Mouse (Mus musculus): ENCODE data around the gene Zc2hc1b.
"Not testable (repeated sequence)": the region's sequence is repeated elsewhere in the genome, so short reads cannot be mapped to it uniquely, and the experiment has no call there.

Zc2hc1b gene

GRCm38 (mm10) chr10:13177973-13178624, at the start of gene Zc2hc1b:
Gene Zc2hc1b, minus strand, starts transcription at chr10:13178023.
- no peak for DNase-seq

- DNase-seq, result no peak
Measured at GRCm38 (mm10) chr10:13225377-13226063, 47.7 kb upstream of the Zc2hc1b start.

GRCm38 (mm10) chr10:13222135-13222534, 44.3 kb upstream of the Zc2hc1b start:
- no peak for DNase-seq

GRCm38 (mm10) chr10:13220061-13220460, 42.2 kb upstream of the Zc2hc1b start:
- DNase-seq, result no peak

- DNase-seq, result no peak
Measured at GRCm38 (mm10) chr10:13213956-13214355, 36.1 kb upstream of the Zc2hc1b start.

GRCm38 (mm10) chr10:13212829-13213228, 35.0 kb upstream of the Zc2hc1b start:
- no peak for DNase-seq

GRCm38 (mm10) chr10:13212326-13212725, 34.5 kb upstream of the Zc2hc1b start:
- DNase-seq, result no peak

GRCm38 (mm10) chr10:13209930-13210637, 32.3 kb upstream of the Zc2hc1b start:
- no peak for DNase-seq

GRCm38 (mm10) chr10:13209506-13209905, 31.7 kb upstream of the Zc2hc1b start:
- no peak for DNase-seq

GRCm38 (mm10) chr10:13209061-13209460, 31.2 kb upstream of the Zc2hc1b start:
- no peak for DNase-seq

GRCm38 (mm10) chr10:13201741-13202293, 24.0 kb upstream of the Zc2hc1b start:
- no peak for DNase-seq

GRCm38 (mm10) chr10:13200862-13201261, 23.0 kb upstream of the Zc2hc1b start:
- no peak for DNase-seq

GRCm38 (mm10) chr10:13199234-13199633, 21.4 kb upstream of the Zc2hc1b start:
- DNase-seq, result no peak

- DNase-seq, result no peak
Measured at GRCm38 (mm10) chr10:13196872-13197507, 19.2 kb upstream of the Zc2hc1b start.

- not testable (repeated sequence) for DNase-seq
Measured at GRCm38 (mm10) chr10:13193496-13193895, 15.7 kb upstream of the Zc2hc1b start.

GRCm38 (mm10) chr10:13192731-13193351, 15.0 kb upstream of the Zc2hc1b start, which contains the start of gene Ltv1:
Gene Ltv1, minus strand, starts transcription at chr10:13193168.
- DNase-seq, result peak; percentile 96

GRCm38 (mm10) chr10:13189881-13190280, 12.1 kb upstream of the Zc2hc1b start:
- DNase-seq, result no peak

GRCm38 (mm10) chr10:13186754-13187153, 8.9 kb upstream of the Zc2hc1b start:
- no peak for DNase-seq

- no peak for DNase-seq
Measured at GRCm38 (mm10) chr10:13184170-13184766, 6.4 kb upstream of the Zc2hc1b start.

GRCm38 (mm10) chr10:13180211-13180610, 2.4 kb upstream of the Zc2hc1b start:
- DNase-seq, result no peak

GRCm38 (mm10) chr10:13175866-13176265, 2.0 kb downstream of the Zc2hc1b start:
- no peak for DNase-seq

- no peak for DNase-seq
Measured at GRCm38 (mm10) chr10:13172798-13173221, 5.0 kb downstream of the Zc2hc1b start.

All from right cerebral cortex, postnatal 25 days (tissue).